Mouse (Mus musculus): ENCODE measurements at regions not wholly inside any gene's neighbourhood (a gene's known extent, or its start where the extent isn't known, plus 50 kb on each side); places are given as distances from the start of the nearest gene placed in this dataset.
"Not testable (repeated sequence)": the region's sequence is repeated elsewhere in the genome, so short reads cannot be mapped to it uniquely, and the experiment has no call there.

DNA sequence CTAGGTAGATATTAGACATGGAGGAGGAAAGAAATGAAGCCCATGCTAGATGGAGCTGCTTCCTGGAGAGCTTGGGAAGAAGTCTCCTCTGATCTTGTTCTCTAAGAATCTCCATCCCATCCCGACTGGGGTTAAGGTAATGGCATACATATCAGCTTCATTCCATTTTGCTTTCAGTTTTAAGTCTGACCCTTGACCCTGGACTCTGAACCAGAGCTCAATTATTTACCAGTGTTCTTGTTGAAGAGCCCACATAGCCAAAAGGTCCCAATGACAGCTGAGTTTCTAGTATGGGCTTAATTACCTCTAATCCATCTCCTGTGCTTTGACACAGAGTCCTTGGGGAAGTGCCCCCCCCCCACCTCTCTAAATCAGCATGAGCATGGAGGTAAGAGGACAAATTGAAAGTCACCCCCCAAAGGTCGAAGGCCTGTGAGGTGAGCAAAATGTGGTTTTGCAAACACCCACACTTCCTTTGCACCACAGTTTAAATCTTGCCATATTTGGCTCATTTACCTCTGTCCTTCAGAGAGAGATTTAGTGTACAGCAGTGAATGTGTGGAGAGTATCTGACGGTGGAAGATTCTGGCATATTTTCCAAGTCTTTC lies 371.5 kb downstream of the Ets1 start:
- DNase-seq (ENCODE audit: low spot score), result no peak

DNA sequence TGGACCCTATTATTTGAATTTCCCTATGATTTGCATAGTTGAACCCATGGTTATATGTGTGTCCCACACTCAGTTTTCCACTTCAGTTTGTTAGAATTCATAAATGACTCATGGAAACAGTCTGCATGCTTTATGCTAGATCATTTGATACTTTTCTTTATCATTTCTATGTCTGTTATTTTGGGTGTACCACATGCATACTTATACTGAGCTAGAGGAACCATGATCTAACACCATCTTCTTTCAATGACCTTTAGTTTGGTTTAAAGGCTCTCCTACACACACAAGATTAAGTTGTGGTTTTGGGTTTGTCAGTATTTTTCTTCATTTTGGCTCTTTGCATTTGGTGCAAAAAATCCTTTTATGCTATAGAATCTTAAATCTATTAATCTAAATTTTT lies 375.2 kb downstream of the Ets1 start:
- no peak for DNase-seq (ENCODE audit: low spot score)

DNA sequence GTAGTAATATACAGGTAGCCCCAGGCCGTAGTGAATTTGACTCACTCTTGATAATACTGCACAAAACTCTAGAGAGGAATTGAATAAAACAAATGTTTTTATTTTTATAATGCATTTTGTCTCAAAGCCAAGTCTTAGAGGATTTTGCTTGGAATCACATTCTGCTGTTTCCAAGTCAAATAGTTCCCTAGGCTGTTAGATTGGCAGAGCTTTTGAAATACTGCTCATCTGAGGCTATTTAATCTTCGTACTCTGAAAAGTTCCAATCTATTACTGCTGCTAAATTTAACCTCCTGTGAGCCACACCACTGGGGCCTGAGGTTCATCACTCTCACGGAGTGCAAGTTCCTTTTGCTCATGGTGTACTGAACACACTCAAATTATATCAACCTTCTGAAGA lies 399.4 kb downstream of the Ets1 start:
- DNase-seq (ENCODE audit: low spot score), result no peak

DNA sequence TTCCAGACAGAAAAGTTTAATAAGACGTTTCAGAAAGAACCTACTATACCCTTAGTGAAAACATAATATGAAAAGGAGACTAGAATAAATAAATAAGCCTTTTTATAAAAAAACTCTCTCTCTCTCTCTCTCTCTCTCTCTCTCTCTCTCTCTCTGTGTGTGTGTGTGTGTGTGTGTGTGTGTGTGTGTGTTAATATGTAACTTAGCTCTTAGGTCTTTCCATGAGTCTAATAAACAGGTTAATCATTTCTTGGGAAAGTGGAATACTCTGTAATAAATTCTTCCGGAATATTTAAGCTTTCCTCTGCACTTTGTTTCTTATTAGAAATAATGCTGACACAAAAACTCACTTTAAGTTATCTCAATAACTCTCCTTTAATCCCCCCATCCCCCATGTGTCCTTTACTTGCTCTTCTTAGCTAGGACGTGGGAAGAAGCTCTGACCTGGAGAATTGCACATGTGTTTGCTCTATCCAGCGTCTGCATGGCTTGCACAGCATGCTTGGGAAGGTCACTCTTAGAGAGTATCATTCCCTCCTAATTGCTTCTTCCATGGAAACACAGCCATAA lies 403.3 kb downstream of the Ets1 start:
- DNase-seq (ENCODE audit: low spot score), result no peak

DNA sequence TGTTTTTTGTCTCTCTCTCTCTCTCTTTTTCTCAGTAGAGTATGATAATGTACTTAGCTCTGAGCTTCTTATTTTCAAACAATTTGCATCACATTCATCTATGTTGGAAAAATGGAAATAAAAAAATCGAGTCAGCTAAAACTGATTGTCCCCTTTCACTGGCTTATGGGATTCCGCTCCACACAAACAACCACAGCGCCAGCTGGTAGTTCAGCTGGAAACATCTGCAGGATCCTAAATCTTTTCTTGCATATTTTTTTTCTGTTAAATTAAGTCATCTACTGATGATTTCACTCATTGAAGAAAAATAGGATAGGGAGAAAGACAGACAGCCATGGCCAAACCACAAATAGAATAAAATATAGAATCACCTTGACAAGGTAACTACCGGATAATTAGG lies 414.8 kb downstream of the Ets1 start:
- DNase-seq (ENCODE audit: low spot score), result no peak

DNA sequence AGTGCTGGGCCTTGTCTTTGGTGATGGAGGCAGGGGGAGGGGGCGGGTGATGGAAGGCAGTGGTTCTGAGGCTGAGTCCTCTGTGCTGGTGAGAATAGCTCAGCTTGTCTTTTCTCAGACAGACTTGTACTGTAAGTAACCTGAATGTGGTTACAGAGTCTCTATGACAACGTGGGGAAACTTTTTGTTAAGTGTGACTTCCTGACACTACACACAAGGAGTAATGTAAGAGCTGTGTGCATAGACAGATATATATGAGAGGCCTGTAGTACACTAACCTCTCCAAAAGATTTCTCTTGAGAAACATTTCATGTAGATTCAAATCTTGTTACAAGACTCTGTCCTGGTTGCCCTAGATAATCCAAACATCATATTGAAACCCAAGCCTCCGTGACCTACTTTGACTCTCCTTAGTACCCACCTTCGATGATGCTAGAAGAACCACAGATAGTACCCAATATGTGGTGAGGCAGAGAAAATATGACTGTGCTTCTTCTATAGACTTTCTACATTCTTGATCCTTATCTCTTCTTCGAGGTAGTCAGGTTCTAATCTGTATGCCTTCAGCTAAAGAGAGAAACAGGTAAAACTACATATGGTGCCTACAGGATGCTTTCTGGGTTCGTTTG lies 424.7 kb downstream of the Ets1 start:
- no peak for DNase-seq (ENCODE audit: low spot score)

DNA sequence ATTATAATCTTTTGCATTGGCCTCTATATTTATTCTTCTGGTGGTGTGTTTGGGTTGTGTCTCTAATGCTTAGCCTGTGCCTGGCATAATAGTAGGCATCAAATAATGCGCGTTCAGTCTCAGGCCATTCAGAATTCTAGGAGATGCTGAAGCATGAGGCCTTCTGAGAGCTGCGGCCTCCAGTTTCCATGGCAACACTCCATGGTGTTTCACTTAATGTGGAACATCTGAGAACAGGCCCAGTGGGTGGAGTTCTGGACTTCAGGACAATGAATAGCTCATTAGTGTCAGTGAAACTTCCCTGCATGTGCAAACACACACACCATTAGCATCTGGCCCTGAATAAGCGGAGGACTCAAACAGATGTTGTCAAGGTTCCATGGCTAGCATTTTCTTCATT lies 426.5 kb downstream of the Ets1 start:
- DNase-seq (ENCODE audit: low spot score), result no peak

DNA sequence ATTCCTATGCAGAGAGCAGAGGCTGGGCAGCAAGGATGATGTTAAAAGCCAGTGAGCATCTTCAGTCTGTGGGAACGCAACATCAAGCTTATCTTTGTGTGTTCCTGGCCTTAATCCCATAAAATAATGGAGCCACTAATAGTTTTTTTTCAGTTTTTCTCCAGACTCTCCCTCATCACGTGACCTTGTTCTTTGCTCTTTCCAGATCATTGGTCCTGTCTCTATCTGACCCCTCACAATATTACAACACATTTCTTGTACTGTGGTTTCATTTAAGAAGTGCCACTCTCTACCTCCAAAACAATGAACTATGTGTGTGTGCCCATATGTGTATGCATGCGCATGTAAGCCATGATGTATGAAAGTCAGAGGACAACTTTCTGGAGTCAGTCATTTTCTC lies 429.3 kb downstream of the Ets1 start:
- no peak for DNase-seq (ENCODE audit: low spot score)

DNA sequence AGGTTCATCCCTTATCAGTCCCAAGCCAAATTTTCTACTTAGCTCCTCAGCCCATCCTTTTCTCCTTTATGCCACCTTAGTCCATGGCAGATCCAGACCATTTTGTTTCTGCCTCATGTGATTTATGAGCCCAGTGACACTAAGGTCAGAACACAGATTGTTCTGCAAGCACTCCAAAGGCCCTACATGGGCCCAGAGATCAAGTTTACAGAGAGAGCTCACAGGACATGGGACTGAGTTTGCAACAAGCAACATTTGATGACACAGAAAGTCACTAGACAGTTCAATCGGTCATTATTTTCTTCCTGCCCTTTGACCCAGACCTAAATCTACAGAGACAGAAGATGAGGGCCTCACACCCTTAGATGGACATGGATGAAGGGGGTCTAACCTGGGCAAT lies 431.5 kb downstream of the Ets1 start:
- DNase-seq (ENCODE audit: low spot score), result no peak

DNA sequence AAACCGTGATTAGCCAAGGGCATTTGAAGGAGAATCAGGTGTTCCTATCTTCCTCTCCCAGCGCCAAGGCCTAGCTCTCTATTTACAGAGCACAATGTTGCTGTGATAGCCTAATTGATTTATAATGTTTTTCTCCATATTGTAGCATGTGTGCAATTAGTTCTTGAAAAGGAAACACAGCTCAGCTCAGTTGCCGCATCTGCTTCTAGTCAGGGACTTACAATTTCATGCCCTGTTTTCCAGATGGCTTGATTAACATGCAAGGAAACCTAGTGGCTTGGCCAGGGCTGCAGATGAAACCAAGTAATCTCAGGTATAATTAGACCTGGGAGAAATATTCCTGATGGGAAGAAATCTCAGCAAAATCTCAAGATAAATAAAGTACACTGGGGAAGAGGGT lies 434.1 kb downstream of the Ets1 start:
- DNase-seq (ENCODE audit: low spot score), result no peak

DNA sequence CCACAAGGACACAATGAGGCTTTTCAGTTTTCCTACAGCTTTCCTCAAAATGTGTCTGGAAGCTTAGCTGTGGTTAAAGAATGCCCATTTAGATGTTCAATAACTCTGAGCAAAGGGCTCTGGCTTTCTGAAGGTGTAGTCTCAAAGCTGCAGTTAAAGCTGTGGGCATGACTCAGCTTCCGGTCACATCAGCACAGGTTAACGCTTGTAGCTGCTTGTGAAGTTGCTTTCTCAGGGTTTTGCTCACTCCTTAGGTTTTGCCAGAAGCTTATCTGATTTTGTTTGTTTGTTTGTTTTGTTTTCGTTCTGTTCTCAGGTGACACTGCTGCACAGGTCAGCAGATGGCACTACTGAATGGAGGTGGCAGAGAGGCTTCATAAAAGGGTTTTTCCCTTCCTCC lies 444.2 kb downstream of the Ets1 start:
- no peak for DNase-seq (ENCODE audit: low spot score)

DNA sequence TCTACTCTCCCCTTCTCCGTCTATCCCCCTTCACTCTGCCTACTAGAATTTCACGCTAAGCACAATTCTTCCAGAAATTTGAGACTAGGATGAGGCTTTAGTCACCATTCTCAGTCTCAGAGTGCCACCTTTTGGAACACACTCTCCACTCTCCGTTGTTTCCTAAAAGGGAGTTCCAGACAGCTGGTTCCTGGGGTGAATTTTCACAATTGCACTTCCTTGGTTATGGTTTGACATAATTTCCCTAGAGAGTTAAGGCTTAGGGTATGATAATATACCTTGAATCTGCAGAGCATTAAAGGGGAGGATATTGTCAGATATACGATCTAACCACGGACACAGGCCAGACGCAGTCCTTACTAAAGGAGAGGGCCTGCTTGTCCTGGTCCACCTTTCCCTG lies 444.8 kb downstream of the Ets1 start:
- DNase-seq (ENCODE audit: low spot score), result no peak

DNA sequence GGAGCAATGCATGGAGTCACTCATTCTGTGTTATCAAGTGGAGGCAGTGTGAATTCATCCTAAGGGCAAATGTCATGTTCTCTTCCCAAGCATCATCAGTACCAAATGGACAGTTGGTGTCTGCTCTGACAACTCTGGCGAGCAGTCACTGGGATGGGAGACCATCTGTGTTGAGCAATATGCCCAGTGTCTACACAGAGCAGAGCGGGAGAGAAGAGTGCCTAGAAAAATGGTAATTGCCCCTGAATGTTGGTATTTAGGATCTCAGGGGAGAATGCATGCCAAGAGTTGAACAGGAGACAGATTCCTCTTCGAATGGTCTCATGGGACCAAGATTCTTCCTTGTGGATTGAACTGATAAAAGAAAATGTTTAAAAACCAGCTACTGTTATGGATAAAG lies 454.0 kb downstream of the Ets1 start:
- no peak for DNase-seq (ENCODE audit: low spot score)

DNA sequence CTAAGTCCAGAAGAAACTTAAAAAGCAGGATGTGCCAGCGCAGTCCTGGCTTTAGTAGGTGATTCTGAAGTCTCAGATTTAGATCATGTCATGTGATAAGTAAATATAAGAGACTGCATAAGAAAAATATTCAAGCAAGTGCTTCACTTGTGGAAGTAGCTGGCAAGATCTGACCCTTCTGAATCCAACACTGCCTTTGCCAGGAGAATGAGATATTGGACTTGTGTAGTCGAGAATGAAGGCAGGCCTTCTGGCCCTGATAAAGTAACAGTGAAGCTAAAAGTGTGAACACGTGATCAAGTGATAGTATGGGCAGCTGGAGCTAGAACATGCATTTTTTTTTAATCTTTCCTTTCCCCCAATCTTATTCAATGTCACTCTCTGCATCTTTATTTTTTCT lies 455.6 kb downstream of the Ets1 start:
- no peak for DNase-seq (ENCODE audit: low spot score)

DNA sequence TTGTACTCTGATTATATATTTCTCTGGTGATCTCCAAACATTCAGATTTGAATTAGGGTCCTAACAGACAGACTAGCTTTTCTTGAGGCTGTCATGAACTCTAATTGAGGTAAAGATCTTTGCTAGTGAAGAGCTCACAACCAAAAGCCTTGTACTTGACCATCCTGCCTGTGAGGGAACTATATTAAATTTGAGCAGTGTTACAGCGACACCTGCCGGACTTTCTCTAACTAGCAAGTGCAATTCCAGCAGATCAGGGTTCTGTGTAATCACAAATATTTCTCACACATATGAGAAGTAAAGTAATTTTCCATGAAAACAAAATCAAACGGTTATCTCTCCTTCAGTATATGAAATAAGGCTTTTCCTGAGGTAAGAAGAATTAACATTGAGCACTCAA lies 459.6 kb downstream of the Ets1 start:
- peak; percentile 27 for DNase-seq (ENCODE audit: low spot score)

DNA sequence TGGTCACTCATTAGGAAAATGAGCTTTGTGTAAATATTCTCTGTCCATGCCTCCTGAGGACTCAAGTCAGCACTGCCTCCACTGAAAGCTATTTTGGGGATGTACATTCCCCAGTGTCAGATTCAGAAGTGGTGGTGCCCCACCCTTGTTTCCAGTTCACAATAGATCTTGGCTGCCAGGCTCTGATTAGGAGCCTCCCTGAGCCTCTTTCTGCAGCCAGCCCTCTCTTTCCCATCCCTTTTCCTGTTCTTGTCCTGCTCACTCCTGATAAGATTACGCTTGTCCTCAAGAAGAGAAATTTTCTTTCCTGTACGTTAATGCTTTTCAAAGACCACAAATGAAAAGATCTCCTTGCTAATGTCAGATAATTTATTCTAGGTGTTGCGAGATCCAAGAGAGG lies 465.2 kb downstream of the Ets1 start:
- DNase-seq (ENCODE audit: low spot score), result no peak

DNA sequence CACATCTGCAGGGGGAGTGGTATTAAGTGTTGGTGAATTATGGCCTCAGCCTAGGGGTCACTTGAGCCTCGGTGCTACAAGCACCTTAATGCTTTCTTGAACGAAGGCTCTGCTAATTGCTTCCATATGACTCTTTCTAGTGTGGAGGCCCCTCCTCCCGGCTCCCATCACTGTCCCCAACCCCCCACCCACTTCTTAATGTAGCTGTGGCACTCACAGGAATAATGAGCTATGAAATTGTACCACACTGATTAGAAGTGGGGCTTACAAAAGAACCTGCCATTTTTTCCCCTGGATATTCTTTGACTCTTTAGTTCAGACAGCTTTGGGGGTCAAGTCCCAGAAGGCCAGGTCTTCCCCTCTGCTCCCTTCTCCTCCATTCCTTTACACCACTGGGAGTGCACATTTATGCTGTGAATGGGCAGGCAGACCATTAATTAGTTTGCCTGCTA lies 468.6 kb downstream of the Ets1 start:
- no peak for DNase-seq (ENCODE audit: low spot score)

DNA sequence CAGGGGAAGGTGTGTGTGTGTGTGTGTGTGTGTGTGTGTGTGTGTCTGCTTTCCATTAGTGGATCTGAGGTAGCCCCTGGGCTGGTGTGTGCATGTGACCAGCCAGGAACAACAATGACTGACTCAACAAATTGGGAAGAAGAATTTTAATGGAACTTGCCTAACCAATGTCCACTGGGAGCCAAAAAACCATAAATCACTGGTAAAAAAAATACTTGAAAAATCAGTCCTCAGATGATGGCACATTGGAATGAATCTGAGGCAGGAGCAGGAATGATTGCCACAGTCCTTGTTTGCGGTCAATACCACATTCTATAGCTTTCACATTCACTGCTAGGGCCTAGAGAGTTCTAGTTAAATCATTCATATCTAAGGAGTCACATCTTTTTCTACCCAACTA lies 487.8 kb downstream of the Ets1 start:
- no peak for DNase-seq (ENCODE audit: low spot score)

DNA sequence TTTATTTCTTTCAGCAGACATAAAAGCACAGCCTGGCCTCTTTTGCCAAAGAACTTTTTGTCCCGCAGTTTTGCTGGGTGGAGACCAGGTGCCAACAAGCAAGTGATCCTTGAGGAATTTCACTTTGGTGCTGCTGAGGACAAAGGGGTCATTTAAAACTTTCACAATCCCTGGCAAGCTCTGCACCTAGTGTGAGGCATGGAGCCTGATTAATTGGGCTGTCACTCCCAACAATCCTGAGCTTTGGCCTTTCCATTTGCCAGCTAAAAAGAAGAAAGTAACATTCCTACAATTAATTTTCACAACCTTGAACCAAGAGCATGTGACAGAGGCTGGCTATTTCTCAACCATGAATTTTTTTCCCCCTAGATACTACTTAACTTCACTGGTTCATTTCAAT lies 516.2 kb downstream of the Ets1 start:
- no peak for DNase-seq (ENCODE audit: low spot score)

DNA sequence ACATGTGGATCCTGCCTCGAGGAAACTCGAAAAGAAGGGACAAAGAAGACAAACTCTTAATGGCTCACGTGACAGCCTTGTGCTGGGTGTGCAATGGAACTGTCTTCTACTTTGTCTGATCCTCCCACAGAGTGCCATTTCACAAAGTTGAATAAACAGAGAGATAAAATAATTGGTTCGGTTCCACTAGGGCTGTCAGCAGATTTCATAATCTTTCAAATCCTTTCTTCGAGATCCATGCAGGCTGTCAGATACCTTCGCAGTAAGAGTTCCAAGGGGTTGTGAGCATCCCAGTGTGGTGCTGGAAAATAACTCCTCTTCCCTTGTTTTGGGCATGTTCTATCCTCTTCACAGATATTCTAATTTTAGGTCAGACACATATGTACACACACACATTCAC lies 532.1 kb downstream of the Ets1 start:
- DNase-seq (ENCODE audit: low spot score), result no peak

DNA sequence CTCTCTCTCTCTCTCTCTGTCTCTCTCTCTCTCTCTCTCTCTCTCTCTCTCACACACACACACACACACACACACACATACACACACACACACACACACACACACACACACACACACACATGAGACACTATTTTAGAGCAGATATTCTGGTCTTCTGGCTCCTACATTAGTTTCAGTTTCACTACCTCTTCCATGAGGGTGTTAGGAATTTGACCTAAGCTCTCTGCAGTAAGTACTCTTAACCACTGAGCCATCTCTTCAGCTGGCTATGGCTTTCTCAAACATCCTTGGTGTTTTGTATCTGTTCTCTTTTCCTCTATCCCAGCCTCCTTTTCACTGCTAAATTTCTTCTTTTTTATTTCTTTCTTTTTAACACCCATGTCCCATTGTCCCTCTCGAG lies 533.1 kb downstream of the Ets1 start:
- DNase-seq (ENCODE audit: low spot score), result not testable (repeated sequence)

DNA sequence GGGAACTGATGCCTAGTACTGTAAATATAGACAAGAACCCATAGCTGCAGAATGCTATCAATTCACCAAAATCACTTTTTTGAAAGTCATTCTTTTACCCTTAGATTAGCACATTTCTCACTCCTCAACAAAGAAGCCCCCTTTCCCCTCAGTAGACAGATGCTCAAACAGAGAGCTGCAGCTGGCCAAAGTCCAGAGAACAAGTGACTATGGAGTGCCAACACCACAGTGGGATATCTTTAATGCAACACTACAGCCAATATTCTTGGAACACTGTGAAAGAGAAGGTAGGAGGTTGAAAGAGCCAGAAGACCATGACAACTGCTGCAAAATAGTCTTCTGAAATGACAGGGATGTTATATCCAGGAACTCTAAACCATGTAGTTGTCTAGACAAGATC lies 544.0 kb downstream of the Ets1 start:
- DNase-seq (ENCODE audit: low spot score), result no peak

DNA sequence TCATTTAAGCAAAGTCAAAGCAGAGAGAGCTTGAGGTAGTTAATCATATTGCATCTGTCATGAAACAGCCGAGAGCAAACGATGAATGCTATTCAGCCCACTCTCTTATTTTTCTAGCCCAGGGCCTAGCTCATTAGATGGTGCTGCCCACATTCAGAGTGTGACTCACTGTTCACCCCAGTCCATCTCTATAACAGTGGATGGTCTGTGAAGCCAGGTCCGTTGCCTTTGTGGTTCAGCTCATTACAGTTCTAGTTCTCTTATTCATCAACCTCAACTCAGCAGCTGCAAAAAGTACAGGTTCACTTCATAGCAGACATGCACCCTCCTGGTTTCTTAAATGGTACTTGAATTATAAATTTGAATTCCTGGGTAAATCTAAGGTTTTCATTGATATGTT lies 551.2 kb downstream of the Ets1 start:
- DNase-seq (ENCODE audit: low spot score), result no peak

DNA sequence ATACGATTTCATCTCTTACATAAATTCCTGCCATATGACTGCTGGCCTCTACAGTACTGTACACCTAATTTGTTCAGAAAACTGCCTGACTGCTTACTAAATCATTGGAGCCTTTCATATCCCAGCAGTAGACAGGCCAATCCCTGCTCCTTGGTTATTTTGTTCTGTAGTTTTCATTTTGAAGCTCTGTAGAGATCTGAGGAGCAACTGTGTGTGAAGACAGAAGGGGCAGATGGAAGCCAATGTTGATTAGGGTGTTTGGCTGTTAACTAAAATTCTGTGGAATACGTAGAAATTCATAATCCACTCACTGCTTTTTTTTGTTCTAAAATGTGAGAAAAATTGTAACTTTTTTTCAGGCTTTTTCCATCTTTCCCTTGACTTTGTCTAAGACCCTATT lies 573.1 kb downstream of the Ets1 start:
- no peak for DNase-seq (ENCODE audit: low spot score)
